Mouse (Mus musculus): ENCODE measurements around the gene Nip7.
A peak's percentile ranks its signal among the peaks of the same experiment; 100 is the strongest.
"Not testable (repeated sequence)": the region's sequence is repeated elsewhere in the genome, so short reads cannot be mapped to it uniquely, and the experiment has no call there.

Gene Nip7

GRCm38 (mm10) chr8:107056076-107056972 is at the start of gene Nip7, which contains the start of gene Cog8:
Nip7 (plus strand) TSS chr8:107056877.
Cog8 (minus strand) TSS chr8:107056689.
- peak; percentile 98 for DNase-seq

- no peak for DNase-seq
These were observed 48.9 kb upstream of the Nip7 start for GRCm38 (mm10) chr8:107007795-107008194.

GRCm38 (mm10) chr8:107012666-107013065 is 44.0 kb upstream of the Nip7 start:
- no peak for DNase-seq

DNA sequence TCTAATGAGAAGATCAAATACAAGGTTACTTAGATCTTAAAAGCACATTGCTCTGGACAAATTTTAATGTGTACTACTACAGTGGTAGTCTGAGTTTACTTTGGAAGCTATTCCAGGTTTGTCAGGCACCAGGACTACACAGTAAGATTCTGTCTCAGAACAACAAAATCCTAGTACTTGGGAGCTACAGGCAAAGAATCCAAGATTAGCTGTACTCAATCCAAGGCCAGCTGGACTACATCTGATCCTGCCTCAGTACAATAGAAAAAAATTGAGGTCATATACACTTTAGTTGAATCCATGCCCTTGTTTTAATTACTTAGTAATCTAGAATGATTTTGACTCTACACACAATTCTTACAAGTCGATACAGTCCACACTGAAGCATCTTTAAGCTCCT is 41.8 kb upstream of the Nip7 start:
- no peak for DNase-seq

DNA sequence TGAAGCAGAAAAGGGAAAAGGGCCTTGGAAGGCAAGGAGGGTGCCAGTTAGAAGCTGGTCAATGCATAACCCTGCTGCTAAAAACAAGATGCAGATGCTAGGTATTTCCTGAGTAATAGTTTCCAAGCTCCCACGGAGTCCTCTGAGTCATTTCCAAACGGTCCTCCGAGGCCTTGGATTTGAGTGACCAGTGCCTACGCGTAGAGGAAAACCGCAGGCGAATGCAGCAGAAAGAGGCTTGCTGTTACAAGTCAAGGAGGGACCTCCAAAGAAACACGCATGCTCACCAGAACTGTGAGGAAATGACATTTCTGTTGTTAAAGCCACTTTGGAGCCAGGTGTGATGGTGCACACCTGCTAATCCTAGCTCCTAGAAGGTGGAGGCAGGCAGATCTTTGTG is 33.2 kb upstream of the Nip7 start:
- DNase-seq = no peak

DNA sequence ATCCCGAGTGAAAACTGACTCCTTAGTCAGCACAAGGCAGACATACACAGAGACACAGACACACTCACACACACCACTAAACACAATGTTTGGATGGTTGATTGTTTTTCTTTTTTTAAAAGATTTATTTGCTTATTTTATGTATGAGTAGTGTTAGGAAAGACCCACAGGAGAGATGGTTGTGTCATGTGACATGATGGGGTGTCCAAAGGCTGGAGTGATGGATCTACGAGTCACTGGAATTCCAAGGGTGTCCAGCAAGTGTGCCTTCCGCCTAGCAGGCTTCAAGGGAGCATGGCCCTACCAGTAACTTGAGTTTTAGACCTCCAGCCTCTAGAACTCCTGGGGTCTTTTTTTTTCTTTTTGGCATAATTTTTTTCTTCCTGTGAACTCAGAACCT is 27.4 kb upstream of the Nip7 start:
- DNase-seq = no peak

- no peak for DNase-seq
These were observed 26.6 kb upstream of the Nip7 start for GRCm38 (mm10) chr8:107030058-107030457.

DNA sequence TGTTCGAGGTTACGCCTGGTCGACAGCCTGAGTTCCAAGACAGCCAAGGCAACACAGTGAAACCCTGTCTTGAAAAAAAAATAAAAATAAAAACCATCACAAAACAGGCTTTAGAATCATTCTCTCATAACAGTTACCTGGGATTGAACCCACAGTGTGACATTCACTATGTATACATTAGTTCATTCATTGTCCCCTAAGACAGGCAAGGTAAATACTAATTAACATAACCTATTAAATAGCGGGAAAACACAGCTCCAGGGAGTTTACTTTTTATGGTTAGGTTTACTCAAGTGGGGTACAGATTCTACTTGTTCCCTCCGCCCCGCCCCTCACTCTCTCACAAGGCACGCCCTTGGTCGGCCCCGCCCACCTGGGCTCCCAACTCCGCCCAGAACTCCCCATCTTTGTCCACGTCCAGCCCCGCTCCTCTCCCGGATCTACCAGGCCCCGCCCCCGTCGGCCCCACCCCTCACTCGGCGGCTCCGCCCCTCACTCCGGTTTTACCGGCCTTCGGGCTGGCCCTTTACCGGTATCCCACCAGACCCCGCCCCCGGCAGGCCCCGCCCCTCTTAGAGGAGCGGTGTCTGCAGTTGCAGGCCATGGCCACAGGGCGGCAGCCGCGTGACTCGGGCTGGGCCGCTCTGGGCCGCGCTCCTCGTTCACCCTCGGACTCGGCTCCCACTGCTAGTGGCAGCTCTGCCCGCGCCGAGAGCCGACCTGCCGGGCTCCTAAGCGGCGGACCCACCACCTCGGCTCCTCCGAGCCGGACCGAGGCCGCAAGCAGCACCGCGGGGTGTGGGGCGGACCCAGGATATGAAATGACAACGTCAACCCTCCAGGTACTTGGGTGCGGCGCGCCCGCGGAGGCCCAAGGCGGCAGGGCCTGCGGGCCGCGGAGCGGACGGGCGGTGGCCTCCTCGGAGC is 25.8 kb upstream of the Nip7 start, which contains the start of gene Vps4a:
Gene Vps4a (plus strand): TSS at position 573 of the 927 bp plus-strand sequence.
- peak; percentile 95 for DNase-seq

DNA sequence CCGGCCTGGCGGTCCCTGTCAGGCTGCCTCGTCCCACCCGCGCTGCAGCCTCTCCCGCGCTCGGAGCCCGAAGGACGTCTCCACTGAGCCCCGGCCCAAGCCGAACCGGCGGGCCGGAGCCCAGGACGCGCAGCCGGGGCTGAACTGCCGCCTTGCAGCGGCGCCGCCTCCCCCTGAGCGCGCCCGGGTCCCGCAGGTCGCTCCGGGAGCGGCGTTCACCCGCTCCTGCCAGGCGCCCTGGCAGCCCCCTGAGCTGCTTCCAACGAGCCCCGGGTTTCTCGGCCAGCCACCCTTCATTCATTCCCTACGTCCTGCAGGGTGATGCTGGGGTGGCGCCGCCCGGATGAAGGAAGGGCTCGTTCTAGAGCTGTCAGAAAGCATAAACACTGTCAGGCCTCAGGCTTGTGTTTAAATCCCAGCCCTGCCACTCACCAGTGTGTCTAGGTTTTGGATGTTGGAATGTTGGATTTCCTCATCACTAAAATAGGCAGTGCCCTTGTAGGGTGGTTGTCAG is 25.0 kb upstream of the Nip7 start:
- no peak for DNase-seq

- not testable (repeated sequence) for DNase-seq
These were observed 23.1 kb upstream of the Nip7 start for GRCm38 (mm10) chr8:107033609-107034008.

DNA sequence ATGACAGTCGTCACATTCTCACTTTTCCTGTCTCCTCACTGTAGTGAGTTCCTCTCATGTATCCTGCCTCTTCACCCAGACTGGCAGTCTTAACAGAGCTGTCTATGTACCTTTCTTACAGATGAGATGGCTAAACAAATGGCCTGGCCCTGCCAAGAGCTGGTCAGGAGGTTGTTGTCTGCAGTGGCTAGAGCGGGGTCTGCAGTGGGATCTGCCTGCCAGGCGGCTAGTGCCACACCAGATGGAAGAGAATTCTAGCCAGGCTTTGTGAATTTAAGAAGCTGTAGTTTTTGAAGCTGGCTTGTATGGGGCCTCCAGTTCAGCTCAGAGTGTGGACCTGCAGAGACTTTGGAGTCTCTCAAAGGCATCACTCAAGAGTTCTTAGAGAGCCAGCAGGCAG is 21.0 kb upstream of the Nip7 start:
- DNase-seq = no peak

DNA sequence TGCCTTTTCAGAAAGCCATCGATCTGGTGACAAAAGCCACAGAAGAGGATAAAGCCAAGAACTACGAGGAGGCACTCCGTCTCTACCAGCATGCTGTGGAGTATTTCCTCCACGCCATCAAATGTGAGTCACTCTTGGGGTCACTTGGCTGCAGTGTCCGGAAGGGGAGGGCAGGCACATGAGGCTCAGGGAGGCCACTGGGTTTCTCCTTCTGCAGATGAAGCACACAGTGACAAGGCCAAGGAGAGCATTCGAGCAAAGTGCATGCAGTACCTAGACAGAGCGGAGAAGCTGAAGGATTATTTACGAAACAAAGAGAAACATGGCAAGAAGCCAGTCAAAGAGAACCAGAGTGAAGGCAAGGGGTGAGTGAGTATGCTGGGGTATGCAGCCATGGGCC is 20.1 kb upstream of the Nip7 start:
- DNase-seq = no peak

DNA sequence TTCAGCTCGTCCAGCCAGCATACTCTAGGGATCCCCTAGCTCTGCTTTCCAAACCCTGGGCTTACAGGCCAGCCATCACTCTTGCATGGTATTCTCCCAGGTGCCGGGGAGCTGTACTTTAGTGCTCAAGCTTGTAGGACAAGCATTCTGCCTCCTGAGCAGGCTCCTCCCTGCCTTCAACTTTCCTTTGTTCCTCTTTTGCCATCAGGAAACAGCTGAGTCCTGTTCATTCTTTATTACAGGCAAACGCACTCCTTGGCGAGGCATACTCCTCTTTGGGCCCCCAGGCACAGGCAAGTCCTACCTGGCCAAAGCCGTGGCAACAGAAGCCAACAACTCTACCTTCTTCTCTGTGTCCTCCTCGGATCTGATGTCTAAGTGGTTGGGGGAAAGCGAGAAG is 16.0 kb upstream of the Nip7 start:
- no peak for DNase-seq

- no peak for DNase-seq
These were observed 11.2 kb upstream of the Nip7 start for GRCm38 (mm10) chr8:107045478-107045877.

- DNase-seq = no peak
These were observed 9.7 kb upstream of the Nip7 start for GRCm38 (mm10) chr8:107046976-107047375.

GRCm38 (mm10) chr8:107048061-107048941 is 8.4 kb upstream of the Nip7 start, which contains the start of gene Pdf:
Pdf (minus strand) TSS chr8:107048614.
- peak; percentile 87 for DNase-seq

- no peak for DNase-seq
These were observed 7.2 kb upstream of the Nip7 start for GRCm38 (mm10) chr8:107049480-107049879.

- no peak for DNase-seq
These were observed 4.6 kb upstream of the Nip7 start for GRCm38 (mm10) chr8:107052046-107052445.

DNA sequence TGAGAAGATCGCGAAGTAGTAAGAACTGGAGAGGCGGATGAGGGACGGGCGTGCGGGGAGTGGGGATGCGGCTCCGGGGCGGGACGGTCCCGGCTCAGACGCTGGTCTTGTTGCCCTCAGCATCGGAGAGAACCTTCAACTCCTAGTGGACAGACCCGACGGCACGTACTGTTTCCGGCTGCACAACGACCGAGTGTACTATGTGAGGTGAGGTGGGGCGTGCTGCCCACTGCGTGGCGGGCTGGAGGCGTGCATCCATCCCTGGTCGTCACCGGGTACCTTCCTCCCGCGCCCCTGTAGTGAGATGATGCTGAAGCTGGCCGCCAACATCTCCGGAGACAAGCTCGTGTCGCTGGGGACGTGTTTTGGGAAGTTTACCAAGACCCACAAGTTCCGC is 294 bp downstream of the Nip7 start:
- DNase-seq = no peak

GRCm38 (mm10) chr8:107062613-107063012 is 5.9 kb downstream of the Nip7 start:
- DNase-seq = no peak

DNA sequence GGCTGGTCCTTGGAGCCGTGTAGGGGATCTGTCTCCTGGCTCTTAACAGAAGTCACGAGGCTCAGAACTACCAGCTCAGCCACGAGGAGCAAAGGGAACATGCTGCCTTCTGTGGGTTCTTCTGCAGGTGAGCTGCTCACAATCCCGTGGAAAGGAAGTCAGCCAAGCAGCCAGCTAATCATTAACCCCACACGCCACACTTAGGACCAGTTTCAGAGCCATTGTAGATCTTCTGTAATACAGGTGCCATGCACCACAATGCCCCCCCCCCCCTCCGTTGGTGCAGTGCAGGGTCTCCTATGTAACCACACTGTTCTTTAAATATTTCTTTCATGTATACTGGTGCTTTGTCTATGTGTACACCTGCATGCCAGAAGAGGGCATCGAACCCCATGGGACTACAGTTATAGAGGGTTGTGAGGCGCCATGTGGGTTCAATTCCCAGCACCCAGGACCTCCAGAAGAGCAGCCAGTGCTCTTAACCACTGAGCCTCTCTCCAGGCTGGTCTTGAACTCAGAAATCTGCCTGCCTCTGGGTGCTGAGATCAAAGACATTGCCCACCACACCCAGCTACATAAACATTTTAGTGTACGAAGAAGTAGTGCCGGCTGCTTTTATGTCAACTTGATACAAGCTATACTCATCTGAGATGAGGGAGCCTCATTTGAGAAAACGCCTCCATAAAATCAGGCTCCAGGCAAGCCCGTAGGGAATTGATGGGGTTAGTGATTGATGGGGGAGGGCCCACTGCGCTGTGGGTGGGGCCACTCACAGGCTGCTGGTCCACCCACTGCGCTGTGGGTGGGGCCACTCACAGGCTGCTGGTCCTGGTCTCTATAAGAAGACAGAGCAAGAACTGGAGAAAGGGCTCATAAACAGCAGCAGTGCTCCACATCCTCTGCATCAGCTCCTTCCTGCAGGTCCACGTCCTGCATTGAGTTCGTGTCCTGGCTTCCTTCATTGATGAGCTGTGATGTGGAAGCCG is 9.1 kb downstream of the Nip7 start, which contains the start of gene Tmed6:
Gene Tmed6 (minus strand): TSS at position 134 of the 986 bp plus-strand sequence.
- no peak for DNase-seq

Measured in embryo, embryonic 11 days (tissue).